Mouse (Mus musculus) heart, adult 2 months (tissue): ENCODE data around the gene Fam208a.
A peak's percentile ranks its signal among the peaks of the same experiment; 100 is the strongest.

Experiments
- CTCF ChIP-seq: fragments of 200-600 bp; IDR thresholded peaks from 2 replicates; pipeline ENCODE4 v1.8.1; 2022; ENCODE audit warnings: antibody characterized with exemption, mild to moderate bottlenecking, moderate library complexity
- POLR2A ChIP-seq: fragments of 200-500 bp; IDR thresholded peaks from 2 replicates; pipeline ENCODE4 v1.6.1; 2011; ENCODE audit warnings: mild to moderate bottlenecking, low read depth, low read length, control low read depth; ENCODE audit not compliant: insufficient read depth

GRCm38 (mm10) chr14:27392660-27393059, 36.0 kb upstream of the Fam208a start:
- TF ChIP-seq CTCF (peak; percentile 52), POLR2A (no peak)
